Mouse (Mus musculus) kidney, postnatal 10 days (tissue): ENCODE results near the gene Rhox3e.
"Not testable (repeated sequence)": the region's sequence is repeated elsewhere in the genome, so short reads cannot be mapped to it uniquely, and the experiment has no call there.

ENCODE experiments used
- DNase-seq: peaks from one replicate; pipeline ENCODE4 v3.0.0; 2021; ENCODE audit warnings: mixed read lengths

Rhox3e gene

DNA sequence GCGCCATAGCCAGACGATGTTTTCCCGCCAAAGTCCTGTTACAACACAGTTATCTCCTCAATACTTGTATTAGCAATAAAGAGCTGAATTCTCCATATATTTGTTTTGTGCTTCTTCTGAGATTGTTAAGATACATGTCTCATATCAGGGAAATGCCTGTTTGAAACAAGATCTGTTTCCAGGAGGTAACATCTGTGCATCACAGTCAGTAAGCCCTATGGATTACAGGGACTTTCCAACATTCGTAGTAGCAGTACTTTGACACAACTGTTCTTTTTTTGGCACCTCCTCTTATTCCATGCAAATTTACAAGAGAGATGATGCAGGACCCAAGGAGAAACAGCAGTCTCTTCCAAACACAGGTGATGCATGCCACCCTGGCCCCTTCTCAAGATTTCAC, at the start of gene Rhox3e:
TSS of gene Rhox3e (plus strand) at position 301 of the 400 bp plus-strand sequence.
- DNase-seq: not testable (repeated sequence)

DNA sequence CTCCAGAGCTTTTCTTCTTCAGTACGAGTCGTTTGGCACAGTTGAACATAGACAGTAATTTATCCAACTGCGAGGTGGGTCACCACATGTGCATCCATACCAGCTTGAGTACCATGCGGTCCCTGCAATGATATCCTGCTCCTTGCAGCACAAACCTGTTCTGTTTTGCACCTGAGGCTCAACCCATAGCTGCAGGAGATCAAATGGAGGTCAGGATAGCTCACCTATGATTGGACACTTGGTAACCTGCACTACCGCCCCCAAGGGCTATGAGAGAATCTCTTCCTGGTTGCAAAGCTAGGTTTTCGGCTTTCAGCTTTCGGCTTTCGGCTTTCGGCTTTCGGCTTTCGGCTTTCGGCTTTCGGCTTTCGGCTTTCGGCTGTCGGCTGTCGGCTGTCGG, 27.8 kb upstream of the Rhox3e start, which contains the start of gene Rhox4d:
TSS of gene Rhox4d (plus strand) at position 301 of the 400 bp plus-strand sequence.
- not testable (repeated sequence) for DNase-seq

DNA sequence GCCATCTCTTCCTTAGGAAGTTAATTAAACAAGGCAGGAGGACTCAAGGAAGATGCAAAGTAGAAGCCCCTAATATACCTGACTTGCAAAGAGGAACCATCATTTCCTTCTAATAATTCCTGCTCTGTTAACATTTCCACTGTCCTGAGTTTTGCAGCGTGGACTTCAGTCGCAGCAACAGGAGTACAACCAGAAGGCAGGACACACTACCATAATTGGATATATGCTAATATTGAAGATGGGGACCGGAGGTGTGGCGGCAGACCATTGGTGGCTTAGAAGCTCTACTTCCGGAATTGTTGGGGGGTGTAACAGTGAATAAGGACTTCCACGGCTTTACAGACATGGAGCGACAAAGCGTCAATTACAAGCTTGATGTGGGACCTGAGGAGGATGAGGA, 11.7 kb upstream of the Rhox3e start, which contains the start of gene Rhox2e:
TSS of gene Rhox2e (plus strand) at position 301 of the 400 bp plus-strand sequence.
- DNase-seq: not testable (repeated sequence)

DNA sequence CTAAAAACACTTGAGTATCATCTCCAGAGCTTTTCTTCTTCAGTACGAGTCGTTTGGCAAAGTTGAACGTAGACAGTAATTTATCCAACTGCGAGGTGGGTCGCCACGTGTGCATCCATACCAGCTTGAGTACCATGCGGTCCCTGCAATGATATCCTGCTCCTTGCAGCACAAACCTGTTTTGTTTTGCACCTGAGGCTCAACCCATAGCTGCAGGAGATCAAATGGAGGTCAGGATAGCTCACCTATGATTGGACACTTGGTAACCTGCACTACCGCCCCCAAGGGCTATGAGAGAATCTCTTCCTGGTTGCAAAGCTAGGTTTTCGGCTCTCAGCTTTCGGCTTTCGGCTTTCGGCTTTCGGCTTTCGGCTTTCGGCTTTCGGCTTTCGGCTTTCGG, 15.3 kb downstream of the Rhox3e start, which contains the start of gene Rhox4e:
TSS of gene Rhox4e (plus strand) at position 301 of the 400 bp plus-strand sequence.
- DNase-seq: not testable (repeated sequence)

DNA sequence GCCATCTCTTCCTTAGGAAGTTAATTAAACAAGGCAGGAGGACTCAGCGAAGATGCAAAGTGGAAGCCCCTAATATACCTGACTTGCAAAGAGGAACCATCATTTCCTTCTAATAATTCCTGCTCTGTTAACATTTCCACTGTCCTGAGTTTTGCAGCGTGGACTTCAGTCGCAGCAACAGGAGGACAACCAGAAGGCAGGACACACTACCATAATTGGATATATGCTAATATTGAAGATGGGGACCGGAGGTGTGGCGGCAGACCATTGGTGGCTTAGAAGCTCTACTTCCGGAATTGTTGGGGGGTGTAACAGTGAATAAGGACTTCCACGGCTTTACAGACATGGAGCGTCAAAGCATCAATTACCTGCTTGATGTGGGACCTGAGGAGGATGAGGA, 29.3 kb downstream of the Rhox3e start, which contains the start of gene Rhox2f:
TSS of gene Rhox2f (plus strand) at position 301 of the 400 bp plus-strand sequence.
- DNase-seq: not testable (repeated sequence)

DNA sequence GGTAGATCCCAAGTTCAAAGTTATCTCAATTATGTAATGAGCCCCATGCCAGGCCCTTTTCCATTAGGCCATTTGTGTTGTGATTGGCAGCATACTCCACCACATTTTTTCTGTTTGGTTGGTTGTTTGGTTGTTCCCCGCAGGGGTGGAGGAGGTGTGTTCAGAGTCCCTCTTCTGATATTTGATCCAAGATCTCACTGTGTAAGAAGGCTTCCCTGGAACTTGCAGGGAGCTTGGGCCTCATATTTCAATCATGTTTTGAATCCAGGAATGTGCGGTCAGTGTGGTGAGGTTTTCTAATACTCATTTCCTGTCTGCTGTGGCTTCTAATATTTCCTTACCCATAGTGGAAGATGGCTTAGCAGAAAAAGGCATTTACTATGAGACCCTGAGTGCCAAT, 30.8 kb downstream of the Rhox3e start:
- not testable (repeated sequence) for DNase-seq

DNA sequence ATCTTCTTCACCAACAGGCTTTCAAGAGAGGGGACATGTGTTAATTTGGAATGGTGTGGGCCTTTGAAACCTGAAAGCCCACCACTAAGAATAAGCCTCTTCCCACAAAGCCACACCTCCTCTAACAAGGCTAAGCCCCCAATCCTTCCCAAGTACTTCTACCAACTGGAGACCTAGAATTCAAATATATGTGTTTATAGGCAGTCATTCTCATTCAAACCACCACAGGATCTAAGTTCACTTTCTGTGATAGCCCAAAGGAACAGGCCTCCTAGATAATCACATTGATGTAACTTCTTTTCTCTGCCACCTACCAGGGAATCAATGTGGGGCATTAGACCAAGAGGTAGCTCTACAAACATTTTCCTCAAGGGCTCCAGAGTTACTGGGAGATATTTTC, 38.9 kb downstream of the Rhox3e start, which contains the start of gene Rhox3f:
TSS of gene Rhox3f (plus strand) at position 301 of the 400 bp plus-strand sequence.
- not testable (repeated sequence) for DNase-seq
